Mouse (Mus musculus) small intestine, adult 2 months (tissue): Measurements from ENCODE around the gene Tgfa. TPM values are rescaled to one million over a fixed set of nuclear protein-coding genes. Genes with fewer than 3 reads are reported as not detected.

Experiments used
- H3K27ac ChIP-seq: fragments of 200-500 bp; 2 replicates; pipeline ENCODE4 v1.5.1; 2012; ENCODE audit warnings: low read depth, low read length, control low read depth, inconsistent platforms; ENCODE audit not compliant: insufficient read depth
- H3K27me3 ChIP-seq: fragments of 200-500 bp; 2 replicates; pipeline ENCODE4 v1.6.1; 2012; ENCODE audit warnings: mild to moderate bottlenecking, moderate library complexity, low read length, inconsistent platforms; ENCODE audit not compliant: control insufficient read depth, insufficient read depth
- H3K36me3 ChIP-seq: fragments of 200-500 bp; 2 replicates; pipeline ENCODE4 v1.6.1; 2012; ENCODE audit warnings: mild to moderate bottlenecking, low read length, control low read depth, inconsistent platforms; ENCODE audit not compliant: control insufficient read depth, insufficient read depth
- H3K4me1 ChIP-seq: fragments of 200-500 bp; 2 replicates; pipeline ENCODE4 v1.6.1; 2012; ENCODE audit warnings: low read length, inconsistent platforms, mixed read lengths; ENCODE audit not compliant: control insufficient read depth, insufficient read depth, insufficient read length
- H3K4me3 ChIP-seq: fragments of 200-500 bp; 2 replicates; pipeline ENCODE4 v1.5.1; 2012; ENCODE audit warnings: low read depth, mild to moderate bottlenecking, control low read depth, inconsistent platforms, low read length, moderate library complexity
- CTCF ChIP-seq: fragments of 200-500 bp; IDR thresholded peaks from 2 replicates; pipeline ENCODE4 v1.5.1; 2012; ENCODE audit warnings: low read depth, mild to moderate bottlenecking, control low read depth, inconsistent platforms, low read length, moderate library complexity, mixed read lengths; ENCODE audit not compliant: insufficient replicate concordance, insufficient read length; ENCODE audit errors: extremely low read depth
- POLR2A ChIP-seq: fragments of 200-500 bp; IDR thresholded peaks from 2 replicates; pipeline ENCODE4 v1.6.1; 2012; ENCODE audit warnings: low read depth, mild to moderate bottlenecking, control low read depth, inconsistent platforms, low read length, moderate library complexity
- WGBS: fragments of 180-500 bp; shearing (Covaris S2); methylation state at CpG from one replicate; pipeline ENCODE4 v1.1.7; 2018; 5-methylcytosine and 5-hydroxymethylcytosine counted together
- polyA plus RNA-seq: library from polyadenylated mRNA; depleted of rRNA; stranded (reverse); fragments of >200 nt; gene quantifications from 2 replicates; pipeline ENCODE4 v1.2.3, GENCODE M21; 2012; rRNA removed

Gene Tgfa
- polyA plus RNA-seq, 1 experiment, result 26.8 TPM

- TF ChIP-seq POLR2A (no peak), CTCF (no peak)
- no peaks in the 10 kb centered on the region for H3K36me3 ChIP-seq
- H3K4me3 ChIP-seq, result no peak overlapping the region
- 69% methylated on average over 1 of the region's 1 CpGs for WGBS
- no peaks in the 10 kb centered on the region for H3K4me1 ChIP-seq
- H3K27ac ChIP-seq, result no peak overlapping the region
- H3K27me3 ChIP-seq, result no peaks in the 10 kb centered on the region
Observed at GRCm38 (mm10) chr6:86317066-86317465, 122.0 kb downstream of the Tgfa start.

- Histone ChIP-seq H3K4me3 (no peak overlapping the region), H3K27me3 (no peaks in the 10 kb centered on the region), H3K27ac (no peak overlapping the region), H3K4me1 (no peaks in the 10 kb centered on the region), H3K36me3 (no peaks in the 10 kb centered on the region)
- TF ChIP-seq CTCF (no peak), POLR2A (no peak)
- WGBS, result 36% methylated on average over 4 of the region's 4 CpGs
Observed at GRCm38 (mm10) chr6:86318855-86319254, 123.8 kb downstream of the Tgfa start.

GRCm38 (mm10) chr6:86322031-86322563 lies 127.1 kb downstream of the Tgfa start:
- no peaks in the 10 kb centered on the region for H3K36me3 ChIP-seq
- no peaks in the 10 kb centered on the region for H3K27me3 ChIP-seq
- no peak overlapping the region for H3K4me3 ChIP-seq
- H3K4me1 ChIP-seq, result no peaks in the 10 kb centered on the region
- TF ChIP-seq POLR2A, result no peak
- no peak for TF ChIP-seq CTCF
- H3K27ac ChIP-seq, result no peak overlapping the region
- WGBS, result 85% methylated on average over 5 of the region's 5 CpGs

- no peaks in the 10 kb centered on the region for H3K36me3 ChIP-seq
- no peak for TF ChIP-seq CTCF
- no peak for TF ChIP-seq POLR2A
- H3K4me1 ChIP-seq, result no peaks in the 10 kb centered on the region
- WGBS, result 90% methylated on average over 9 of the region's 9 CpGs
- H3K27me3 ChIP-seq, result no peaks in the 10 kb centered on the region
- H3K4me3 ChIP-seq, result no peak overlapping the region
- H3K27ac ChIP-seq, result no peak overlapping the region
Observed at GRCm38 (mm10) chr6:86322991-86323390, 128.0 kb downstream of the Tgfa start.

- TF ChIP-seq CTCF (no peak), POLR2A (no peak)
- WGBS, result 90% methylated on average over 3 of the region's 3 CpGs
- no peak overlapping the region for H3K4me3 ChIP-seq
- H3K36me3 ChIP-seq, result no peaks in the 10 kb centered on the region
- H3K4me1 ChIP-seq, result no peaks in the 10 kb centered on the region
- H3K27ac ChIP-seq, result no peak overlapping the region
- H3K27me3 ChIP-seq, result no peaks in the 10 kb centered on the region
Observed at GRCm38 (mm10) chr6:86324400-86324799, 129.4 kb downstream of the Tgfa start.

Other genes starting within 250 kb of the Tgfa start
- gene Dusp11, start 233.6 kb upstream of the Tgfa start, polyA plus RNA-seq, result 8.2 and 18.7 TPM in 2 replicates
- gene Figla, start 179.1 kb upstream of the Tgfa start, polyA plus RNA-seq, result not detected in 2 replicates
- gene Add2, start 166.5 kb upstream of the Tgfa start, polyA plus RNA-seq, result 0.30 and 1.5 TPM in 2 replicates
- gene Fam136a, start 170.4 kb downstream of the Tgfa start, polyA plus RNA-seq, result 14.6 and 15.5 TPM in 2 replicates
- gene Snrpg, start 176.1 kb downstream of the Tgfa start, polyA plus RNA-seq, result 6.2 and 15.3 TPM in 2 replicates
- gene Pcyox1, start 201.9 kb downstream of the Tgfa start, polyA plus RNA-seq, result 8.1 and 10.0 TPM in 2 replicates
- gene Tia1, start 209.0 kb downstream of the Tgfa start, polyA plus RNA-seq, result 3.4 and 6.8 TPM in 2 replicates
- 6.5 and 9.2 TPM in 2 replicates for gene Gm44790, start 231.4 kb downstream of the Tgfa start, polyA plus RNA-seq
- gene C87436, start 243.2 kb downstream of the Tgfa start, polyA plus RNA-seq, result 2.4 and 4.1 TPM in 2 replicates